Mouse (Mus musculus) liver, adult 2 months (tissue): ENCODE results near the gene Slc26a10. TPM values are rescaled to one million over a fixed set of nuclear protein-coding genes. Genes with fewer than 3 reads are reported as not detected.

Source experiments
- DNase-seq: peaks from one replicate; pipeline ENCODE4 v3.0.0-alpha.2; 2011; ENCODE audit warnings: low read depth, low spot score; ENCODE audit errors: extremely low read depth
- H3K27ac ChIP-seq: fragments of 200-500 bp; replicated peaks from 2 replicates; pipeline ENCODE4 v1.5.1; 2012; ENCODE audit warnings: low read depth, mild to moderate bottlenecking, control low read depth, inconsistent platforms, low read length; ENCODE audit not compliant: insufficient read depth
- H3K27me3 ChIP-seq: fragments of 200-500 bp; 2 replicates; pipeline ENCODE4 v1.6.1; 2012; ENCODE audit warnings: mild to moderate bottlenecking, moderate library complexity, low read length, inconsistent platforms; ENCODE audit not compliant: control insufficient read depth, insufficient read depth
- H3K36me3 ChIP-seq: fragments of 200-500 bp; 2 replicates; pipeline ENCODE4 v1.6.1; 2012; ENCODE audit warnings: low read length, inconsistent platforms; ENCODE audit not compliant: control insufficient read depth, insufficient read depth
- H3K4me1 ChIP-seq: fragments of 200-500 bp; 2 replicates; pipeline ENCODE4 v1.6.1; 2011; ENCODE audit warnings: low read length; ENCODE audit not compliant: control insufficient read depth, insufficient read depth
- H3K4me3 ChIP-seq: fragments of 200-500 bp; 2 replicates; pipeline ENCODE4 v1.5.1; 2011; ENCODE audit warnings: low read depth, mild to moderate bottlenecking, control low read depth, low read length, moderate library complexity; ENCODE audit not compliant: insufficient read depth
- H3K79me2 ChIP-seq: fragments of 200-500 bp; 2 replicates; pipeline ENCODE4 v1.6.1; 2012; ENCODE audit warnings: inconsistent platforms, mild to moderate bottlenecking, low read length, moderate library complexity; ENCODE audit not compliant: control insufficient read depth, insufficient read depth
- H3K9ac ChIP-seq: fragments of 200-500 bp; 2 replicates; pipeline ENCODE4 v1.6.1; 2012; ENCODE audit warnings: low read depth, mild to moderate bottlenecking, control low read depth, inconsistent platforms, low read length
- CTCF ChIP-seq: fragments of 200-500 bp; IDR thresholded peaks from 2 replicates; pipeline ENCODE4 v1.5.1; 2011; ENCODE audit warnings: low read depth, low read length, control low read depth
- POLR2A ChIP-seq: fragments of 200-500 bp; IDR thresholded peaks from 2 replicates; pipeline ENCODE4 v1.6.1; 2011; ENCODE audit warnings: low read length, control low read depth; ENCODE audit not compliant: insufficient read depth; ENCODE audit errors: extremely low read depth
- WGBS: fragments of 180-500 bp; shearing (Covaris S2); methylation state at CpG from one replicate; pipeline ENCODE4 v1.1.7; 2018; 5-methylcytosine and 5-hydroxymethylcytosine counted together
- polyA plus RNA-seq: library from polyadenylated mRNA; depleted of rRNA; stranded (reverse); fragments of >200 nt; gene quantifications from 2 replicates; pipeline ENCODE4 v1.2.3, GENCODE M21; 2012
- total RNA-seq: library from RNA; depleted of rRNA; stranded (reverse); fragments of >200 nt; gene quantifications from 2 replicates; pipeline ENCODE4 v1.2.3, GENCODE M21; 2014

Gene Slc26a10
- total and polyA plus RNA-seq, 2 experiments = 3.1 to 4.1 TPM

GRCm38 (mm10) chr10:127140971-127141370 lies 39.5 kb downstream of the Slc26a10 start:
- H3K9ac ChIP-seq = no peak overlapping the region
- 91% methylated on average over 11 of the region's 11 CpGs for WGBS
- no peak for DNase-seq
- no peak for TF ChIP-seq POLR2A
- TF ChIP-seq CTCF = no peak
- no peak overlapping the region for H3K4me3 ChIP-seq
- peaks cover 8% of the 10 kb centered on the region for H3K4me1 ChIP-seq
- no peak overlapping the region for H3K27ac ChIP-seq
- H3K27me3 ChIP-seq = no peaks in the 10 kb centered on the region
- H3K36me3 ChIP-seq = no peaks in the 10 kb centered on the region
- H3K79me2 ChIP-seq = no peaks in the 10 kb centered on the region; the same call in 1 of the 2 replicates

DNA sequence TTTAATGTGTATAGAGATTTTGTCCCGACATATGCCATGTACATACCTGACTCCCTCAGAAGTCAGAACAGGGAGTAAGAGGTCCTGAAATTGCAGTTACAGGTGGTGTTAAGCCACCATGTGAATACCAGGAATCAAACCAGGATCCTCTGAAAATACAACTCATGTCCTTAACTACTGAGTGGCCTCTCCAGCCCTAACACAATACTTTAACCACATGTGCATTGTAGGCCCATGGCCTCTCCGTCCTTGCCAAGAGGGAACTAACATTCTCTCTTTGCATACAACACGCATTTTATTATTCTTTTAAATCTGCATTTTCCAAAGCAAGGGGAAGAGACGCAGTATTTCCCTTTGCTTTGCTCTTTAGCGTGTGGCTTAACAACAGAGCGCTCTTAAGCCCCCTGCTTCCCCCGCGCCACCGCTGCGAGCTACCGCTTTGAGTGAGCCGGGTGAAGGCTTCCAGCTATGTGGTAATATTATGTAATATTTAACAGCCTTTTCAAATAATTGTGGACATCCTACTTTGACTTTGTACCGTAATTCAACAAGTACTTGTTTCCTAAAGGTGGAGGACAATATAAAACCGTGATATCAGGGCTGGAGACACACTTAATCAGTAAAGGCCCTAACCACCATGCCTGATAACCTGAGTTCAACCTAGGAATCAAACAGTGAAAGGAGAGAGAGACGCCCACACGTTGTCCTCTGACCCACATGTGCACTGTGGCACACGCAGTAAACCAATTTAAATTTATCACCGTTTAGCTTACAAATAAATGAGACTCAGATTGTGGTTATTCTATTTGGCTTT lies 41.9 kb downstream of the Slc26a10 start:
- peak overlapping the region; percentile 42; the same call in 1 of the 2 replicates for H3K9ac ChIP-seq
- peak overlapping the region; percentile 95 for H3K27ac ChIP-seq
- H3K4me1 ChIP-seq = peaks cover 6% of the 10 kb centered on the region
- H3K27me3 ChIP-seq = no peaks in the 10 kb centered on the region
- DNase-seq = peak; percentile 97
- WGBS = 23% methylated on average over 18 of the region's 18 CpGs
- H3K4me3 ChIP-seq = peak overlapping the region; percentile 33; the same call in 1 of the 2 replicates
- no peak for TF ChIP-seq CTCF
- no peak for TF ChIP-seq POLR2A
- no peaks in the 10 kb centered on the region for H3K36me3 ChIP-seq
- no peaks in the 10 kb centered on the region; the same call in 1 of the 2 replicates for H3K79me2 ChIP-seq

DNA sequence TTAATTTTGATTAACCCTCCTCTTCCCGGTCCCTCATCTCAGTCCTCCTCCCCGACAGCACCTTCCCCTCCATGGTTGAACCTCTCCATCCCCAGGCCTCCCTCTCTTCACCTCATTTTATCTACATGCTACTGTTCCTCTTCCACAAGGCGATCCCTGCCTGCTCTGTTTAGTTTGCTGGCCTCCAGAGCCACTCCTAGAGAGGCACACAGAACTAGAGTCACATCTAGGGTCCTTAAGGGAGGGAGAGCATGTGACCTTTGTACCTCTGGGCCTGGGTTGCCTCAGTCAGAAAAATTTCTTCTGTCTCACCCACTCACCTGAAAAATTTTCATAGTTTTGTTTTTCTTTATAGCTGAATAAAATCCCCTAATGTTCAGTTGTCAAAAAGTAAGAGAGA lies 42.5 kb downstream of the Slc26a10 start:
- Histone ChIP-seq H3K36me3 (no peaks in the 10 kb centered on the region), H3K4me1 (peaks cover 6% of the 10 kb centered on the region), H3K4me3 (no peak overlapping the region), H3K79me2 (no peaks in the 10 kb centered on the region), H3K27ac (peak overlapping the region; percentile 42), H3K9ac (no peak overlapping the region), H3K27me3 (no peaks in the 10 kb centered on the region)
- TF ChIP-seq CTCF (no peak), POLR2A (no peak)
- 74% methylated on average over 3 of the region's 3 CpGs for WGBS
- DNase-seq = no peak

- Histone ChIP-seq H3K27me3 (no peaks in the 10 kb centered on the region), H3K4me3 (no peak overlapping the region), H3K36me3 (no peaks in the 10 kb centered on the region), H3K4me1 (peaks cover 6% of the 10 kb centered on the region), H3K79me2 (no peaks in the 10 kb centered on the region), H3K27ac (no peak overlapping the region), H3K9ac (no peak overlapping the region)
- no peak for DNase-seq
- WGBS = 94% methylated on average over 4 of the region's 4 CpGs
- TF ChIP-seq POLR2A (no peak), CTCF (no peak)
Measured at GRCm38 (mm10) chr10:127136510-127136909, 43.9 kb downstream of the Slc26a10 start.

GRCm38 (mm10) chr10:127135118-127135836 lies 45.2 kb downstream of the Slc26a10 start:
- Histone ChIP-seq H3K27me3 (no peaks in the 10 kb centered on the region), H3K36me3 (no peaks in the 10 kb centered on the region), H3K79me2 (no peaks in the 10 kb centered on the region), H3K4me3 (no peak overlapping the region), H3K4me1 (peaks cover 6% of the 10 kb centered on the region), H3K9ac (no peak overlapping the region), H3K27ac (no peak overlapping the region)
- TF ChIP-seq CTCF = no peak
- no peak for TF ChIP-seq POLR2A
- peak; percentile 43 for DNase-seq
- WGBS = 49% methylated on average over 8 of the region's 8 CpGs
